Mouse (Mus musculus): ENCODE data around the gene Rbck1.
"Not testable (repeated sequence)": the region's sequence is repeated elsewhere in the genome, so short reads cannot be mapped to it uniquely, and the experiment has no call there.

The Rbck1 gene

DNA sequence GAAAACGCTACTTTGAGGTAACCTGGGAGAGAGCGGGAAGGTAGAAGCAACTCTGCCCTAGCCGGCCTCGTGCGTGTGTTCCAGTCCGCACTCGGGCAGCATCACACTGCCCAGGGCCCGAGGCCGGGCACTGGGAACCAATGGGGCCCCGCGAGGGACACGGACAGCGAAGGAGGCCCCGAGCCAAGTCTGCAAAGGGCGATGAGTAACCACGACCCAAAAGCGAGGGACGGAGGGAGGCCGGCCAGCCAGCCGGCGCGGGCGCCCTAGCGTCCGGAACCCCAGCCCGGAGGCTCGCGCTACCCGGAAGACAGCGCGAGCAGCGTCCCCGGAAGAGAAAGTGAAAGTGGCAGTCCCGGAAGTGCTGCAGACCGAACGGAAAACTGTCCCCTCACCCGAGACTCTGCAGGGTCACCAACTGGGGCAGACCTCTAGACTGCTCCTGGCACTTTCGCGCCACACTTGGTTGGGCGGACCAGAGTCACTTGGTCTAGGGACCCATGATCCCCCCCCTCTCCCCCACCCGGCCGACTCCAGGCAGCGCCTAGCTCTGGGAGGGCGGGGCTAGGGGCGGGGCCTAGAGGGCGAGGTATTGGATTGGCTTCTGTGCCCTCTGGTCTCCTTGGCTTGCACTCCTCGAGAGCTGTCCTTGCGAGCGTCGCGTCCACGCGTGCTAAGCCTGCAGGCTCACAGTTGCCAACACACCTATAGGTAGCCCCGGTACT lies at the start of gene Rbck1:
Gene Rbck1, minus strand, starts transcription at position 553 of the 725 bp plus-strand sequence.
- peak; percentile 92 for DNase-seq

DNA sequence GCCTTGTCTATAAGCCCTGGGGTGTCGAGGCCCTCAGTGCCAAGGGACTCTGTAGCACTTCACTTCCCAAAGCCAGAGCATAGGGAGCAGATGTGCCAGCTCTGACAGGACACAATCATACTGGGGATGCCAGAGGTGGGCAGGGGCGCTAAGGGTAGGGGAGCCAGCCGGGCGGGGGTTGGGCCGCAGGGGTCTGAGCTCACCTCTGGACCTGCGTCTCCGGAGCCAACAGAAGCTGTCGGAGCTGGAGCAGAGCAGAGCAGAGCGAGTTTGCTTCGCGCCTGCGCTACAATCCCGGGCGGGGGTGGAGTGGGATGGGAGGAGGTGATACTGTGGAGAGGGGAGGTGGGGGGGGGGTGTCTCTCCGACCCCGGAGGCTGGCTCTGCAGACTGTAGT lies 43.9 kb upstream of the Rbck1 start, which contains the start of gene Nrsn2:
Gene Nrsn2, minus strand, starts transcription at position 294 of the 397 bp plus-strand sequence.
- no peak for DNase-seq

DNA sequence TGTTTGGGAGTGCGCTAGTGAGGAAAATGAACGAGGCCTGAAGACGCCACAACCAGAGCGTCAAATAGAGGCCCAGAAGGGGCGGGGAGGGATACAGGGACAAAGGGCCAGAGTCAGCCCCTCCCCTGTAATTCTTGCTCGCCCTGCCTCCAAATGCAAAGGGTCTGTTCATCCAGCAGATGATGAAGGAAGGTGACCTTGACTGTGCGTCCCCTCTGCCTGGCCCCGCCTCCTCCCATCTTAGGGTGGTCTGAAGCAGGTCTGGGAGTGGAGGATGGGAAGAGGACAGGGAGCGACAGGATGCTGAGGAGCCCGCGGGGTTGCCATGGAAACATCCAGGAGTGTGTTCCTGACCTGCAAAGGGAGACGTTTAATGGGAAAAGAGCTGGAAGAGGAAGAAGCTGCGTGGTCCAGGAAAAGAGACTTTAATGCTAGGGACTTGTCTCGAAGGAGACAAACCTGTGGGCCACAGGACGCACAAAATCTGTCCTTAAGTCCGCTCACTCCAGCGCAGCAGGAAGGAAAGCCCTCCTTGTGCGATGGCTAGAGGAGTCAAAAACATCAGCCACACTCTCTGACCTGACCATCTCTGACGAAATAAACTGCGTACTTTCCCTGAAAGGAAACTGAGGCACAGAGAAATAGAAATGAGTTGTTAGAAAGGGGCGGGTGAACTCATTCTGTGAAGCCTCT lies 43.3 kb upstream of the Rbck1 start:
- DNase-seq, result peak; percentile 65

DNA sequence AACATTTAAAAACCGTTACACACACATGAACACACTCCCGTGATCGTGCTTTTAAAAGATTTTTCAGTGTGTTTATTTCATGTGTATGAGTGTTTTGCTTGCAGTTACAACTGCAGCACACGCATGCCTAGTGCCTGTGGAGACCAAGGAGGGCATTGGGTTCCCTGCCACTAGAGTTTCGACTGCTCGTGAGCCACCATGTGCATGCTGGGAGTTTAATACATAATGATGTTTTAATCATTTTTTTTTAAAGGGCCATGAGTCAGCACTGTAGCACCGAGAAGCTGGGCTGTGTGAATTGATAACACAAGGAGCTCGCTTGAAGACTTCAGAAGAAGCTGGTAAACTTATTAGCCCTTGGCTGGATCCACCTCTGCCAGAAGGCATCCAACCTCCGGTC lies 41.1 kb upstream of the Rbck1 start:
- no peak for DNase-seq

DNA sequence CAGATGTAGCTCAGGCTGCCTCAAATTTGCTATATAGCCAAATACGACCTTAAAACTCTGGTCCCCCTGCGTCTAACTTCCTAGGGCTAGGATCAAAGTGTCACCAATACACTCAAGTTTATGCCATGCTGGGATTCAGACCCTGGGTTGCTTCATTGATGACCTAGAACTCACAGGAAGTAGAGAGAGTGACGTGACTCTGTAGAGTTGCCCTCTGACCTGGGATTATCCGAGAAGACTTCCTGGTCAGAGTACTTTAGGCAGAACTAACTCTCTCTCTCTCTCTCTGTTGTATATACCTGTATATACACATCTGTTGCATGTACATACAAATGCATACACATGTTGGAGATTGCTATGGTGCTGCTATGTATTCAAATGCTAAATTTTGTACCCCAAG lies 40.2 kb upstream of the Rbck1 start:
- DNase-seq, result no peak

DNA sequence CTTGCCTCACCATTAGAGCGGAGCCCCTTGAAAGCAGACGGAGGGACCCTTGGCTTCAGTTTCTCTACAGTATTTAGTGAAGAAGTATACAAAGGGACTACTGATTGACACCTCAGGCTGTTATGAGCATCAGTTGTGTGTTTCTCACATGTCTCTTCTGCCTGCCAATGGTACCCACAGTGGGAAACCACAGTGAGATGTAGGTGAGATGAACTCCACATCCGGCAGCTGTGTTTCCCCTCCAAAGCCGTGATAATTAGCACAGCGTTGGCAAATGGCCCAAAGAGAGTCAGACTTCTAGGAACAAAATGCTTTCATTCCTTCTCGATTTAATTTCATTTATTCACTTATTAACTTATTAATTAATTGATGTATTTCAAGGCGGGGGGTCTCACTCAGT lies 39.7 kb upstream of the Rbck1 start:
- no peak for DNase-seq

DNA sequence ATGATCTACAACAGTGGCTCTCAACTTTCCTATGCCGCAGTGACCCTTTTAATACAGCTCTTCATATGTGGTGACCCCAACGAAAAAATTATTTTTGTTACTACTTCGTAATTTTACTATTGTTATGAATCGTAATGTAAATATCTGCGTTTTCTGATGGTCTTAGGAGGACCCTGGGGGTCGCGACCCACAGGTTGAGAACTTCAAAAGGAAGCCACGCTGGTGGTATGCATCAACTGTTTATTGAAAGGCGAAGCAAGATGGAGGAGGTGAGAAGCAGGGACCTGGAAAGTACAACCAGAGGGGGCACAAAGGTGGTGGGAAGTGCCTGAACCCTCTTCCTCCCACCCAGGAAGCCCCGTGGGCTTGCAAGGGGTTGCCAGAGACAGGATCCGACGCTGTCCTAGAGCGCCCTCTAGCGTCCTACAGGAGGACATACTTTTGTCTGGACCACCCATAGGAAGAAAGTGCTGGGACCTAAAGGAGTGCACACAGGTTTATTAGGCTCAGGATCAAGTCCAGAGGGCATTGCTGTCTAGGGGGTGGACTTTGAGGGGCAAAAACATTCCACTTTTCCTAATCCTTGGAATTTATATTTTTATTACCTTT lies 36.2 kb upstream of the Rbck1 start:
- no peak for DNase-seq

DNA sequence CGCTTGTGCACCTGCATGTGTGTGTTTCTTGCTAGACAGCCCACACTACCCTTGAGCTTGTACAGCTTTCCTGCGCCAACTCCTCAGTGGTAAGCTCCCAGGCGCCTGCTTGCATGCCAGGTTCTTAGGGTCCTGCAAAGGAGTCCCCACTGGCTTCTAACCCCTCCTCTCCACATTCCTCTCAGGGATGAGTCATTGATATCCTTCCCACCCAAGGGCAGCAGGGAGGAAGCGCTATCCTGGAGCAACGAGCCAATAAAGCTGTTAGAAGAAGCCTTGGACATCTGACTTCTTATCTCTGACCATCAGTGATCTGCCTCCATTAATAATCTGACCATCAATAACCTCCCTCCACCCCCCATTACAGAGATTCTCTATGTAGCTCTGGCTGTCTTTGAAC lies 35.5 kb upstream of the Rbck1 start:
- DNase-seq, result no peak

DNA sequence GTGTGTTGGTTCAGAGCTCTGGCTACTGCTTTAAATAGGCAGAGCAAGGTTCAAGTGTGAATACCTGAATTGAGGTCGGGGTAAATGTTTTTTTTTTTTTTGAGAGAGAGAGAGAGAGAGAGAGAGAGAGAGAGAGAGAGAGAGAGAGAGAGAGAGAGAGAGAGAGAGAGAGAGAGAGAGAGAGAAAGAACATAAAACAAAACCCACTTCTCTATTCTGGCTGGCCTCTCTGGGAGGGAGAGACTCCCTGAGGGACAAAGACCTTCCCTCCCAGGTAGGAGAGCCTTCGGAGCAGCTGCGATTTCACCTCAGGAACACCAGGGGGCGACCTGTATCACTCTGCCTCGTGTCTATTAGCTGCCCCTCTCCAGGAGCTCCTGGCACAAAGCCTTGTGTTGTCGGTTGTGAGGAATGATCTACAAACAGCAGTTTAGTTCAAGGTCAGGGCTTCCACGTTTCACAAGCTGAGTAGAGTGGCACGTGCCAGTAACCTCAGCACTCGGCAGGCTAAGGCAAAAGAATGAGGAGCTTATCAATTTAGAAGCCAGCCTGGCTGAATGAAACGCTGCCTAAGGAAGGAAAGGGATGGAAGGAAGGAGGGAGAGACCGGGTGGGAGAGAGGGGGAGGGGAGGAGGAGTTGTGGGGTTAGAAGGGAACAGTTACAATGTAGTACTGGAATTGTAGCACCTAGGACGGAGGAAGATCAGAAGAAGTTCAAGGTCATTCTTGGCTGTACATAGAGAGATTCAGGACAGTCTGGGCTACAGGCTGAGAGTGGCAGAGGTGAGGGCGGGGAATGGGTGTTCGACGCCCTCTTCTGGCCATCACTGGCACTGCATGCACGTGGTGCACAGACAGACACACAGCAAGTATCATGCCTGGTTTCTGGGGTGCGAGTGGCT lies 31.0 kb upstream of the Rbck1 start:
- peak; percentile 67 for DNase-seq

DNA sequence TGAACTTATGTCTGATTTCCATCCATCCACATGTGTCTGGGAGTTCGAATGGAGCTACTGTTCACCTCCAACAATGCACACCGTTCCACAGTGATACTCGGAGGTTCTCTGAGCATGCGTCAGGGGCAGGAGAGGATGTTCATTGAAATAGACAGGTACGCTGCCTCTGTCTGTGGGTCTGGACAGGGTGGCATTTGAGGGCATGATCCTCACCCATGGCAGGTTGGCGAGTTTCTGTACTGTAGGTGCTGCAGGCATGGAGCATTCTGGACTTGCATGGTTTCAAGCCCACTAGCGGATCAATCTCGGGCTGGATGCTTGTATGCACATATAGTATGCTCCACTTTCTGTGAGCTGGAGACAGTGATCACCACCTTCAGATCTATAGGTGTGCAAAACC lies 28.7 kb upstream of the Rbck1 start:
- no peak for DNase-seq

DNA sequence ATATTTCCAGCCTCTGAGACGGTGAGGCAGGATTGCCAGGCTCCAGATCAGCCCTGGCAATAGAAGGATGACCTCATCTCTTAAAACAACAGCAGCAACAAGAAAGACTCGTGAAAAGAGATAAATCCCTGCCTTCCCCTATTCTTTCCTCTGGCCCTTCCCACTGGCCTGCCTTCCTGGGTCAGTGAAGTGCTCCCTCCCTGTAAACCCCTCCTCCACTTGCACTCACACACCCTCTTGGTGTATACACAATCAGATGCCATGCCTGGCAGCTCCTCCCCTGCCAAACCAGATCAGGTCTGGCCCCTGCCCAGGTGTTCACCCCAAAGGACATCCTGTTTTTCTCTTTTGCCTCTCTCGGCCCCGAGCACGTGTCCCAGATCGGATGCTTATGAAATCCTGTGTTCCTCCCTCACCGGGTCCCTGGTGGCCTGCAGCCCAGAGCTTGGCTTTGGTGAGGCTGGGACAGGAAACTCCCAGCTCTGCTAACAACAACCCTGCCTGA lies 27.9 kb upstream of the Rbck1 start:
- no peak for DNase-seq

DNA sequence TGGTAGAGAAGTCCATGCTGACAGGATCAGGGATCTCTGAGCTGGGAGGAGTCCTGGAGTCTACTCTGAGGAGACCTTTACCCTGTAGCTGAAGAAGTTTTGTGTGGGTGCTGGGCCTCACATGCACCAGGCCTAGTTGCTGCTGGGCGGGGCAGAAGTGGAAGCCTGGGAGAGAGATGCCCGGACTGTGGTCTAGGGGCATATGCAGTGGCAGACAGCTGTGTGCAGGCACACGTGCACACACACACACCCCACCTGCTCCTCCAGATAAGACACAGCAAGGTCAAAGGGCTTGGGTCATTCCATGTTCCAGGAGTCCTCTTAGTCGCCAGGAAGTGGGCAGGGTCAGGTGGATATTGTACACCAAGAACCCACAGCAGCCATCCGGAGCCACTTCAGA lies 27.2 kb upstream of the Rbck1 start:
- no peak for DNase-seq

DNA sequence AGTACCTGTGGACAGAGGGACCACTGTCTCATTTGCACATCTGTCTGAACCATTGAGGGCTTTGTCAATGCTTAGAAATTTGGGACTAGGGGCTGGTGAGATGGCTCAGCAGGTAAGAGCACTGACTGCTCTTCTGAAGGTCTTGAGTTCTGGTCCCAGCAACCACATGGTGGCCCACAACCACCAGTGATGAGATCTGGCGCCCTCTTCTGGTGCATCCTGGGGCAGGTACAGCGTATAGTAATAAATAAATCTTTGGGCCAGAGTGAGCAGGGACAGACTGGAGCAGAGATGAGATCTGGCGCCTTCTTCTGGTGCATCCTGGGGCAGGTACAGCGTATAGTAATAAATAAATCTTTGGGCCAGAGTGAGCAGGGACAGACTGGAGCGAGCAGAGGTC lies 26.5 kb upstream of the Rbck1 start:
- DNase-seq, result not testable (repeated sequence)

DNA sequence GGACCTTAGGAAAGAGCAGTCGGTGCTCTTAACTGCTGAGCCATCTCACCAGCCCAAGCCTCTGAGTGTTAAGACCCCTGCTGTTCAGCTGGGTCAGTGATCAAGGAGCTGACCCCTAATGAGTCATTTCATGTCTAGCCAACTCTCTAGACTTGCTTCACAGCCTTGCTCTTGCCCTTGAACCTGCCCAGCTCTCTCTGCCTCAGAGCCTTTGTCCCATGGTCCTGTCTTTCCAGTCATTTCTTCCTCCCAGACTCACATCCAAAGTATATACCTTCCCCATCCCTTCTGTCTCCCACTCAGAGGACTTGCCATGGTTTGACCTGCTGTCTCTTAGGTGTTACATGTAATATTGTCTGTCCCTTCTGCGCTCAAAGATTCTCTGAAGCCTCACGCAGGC lies 24.8 kb upstream of the Rbck1 start:
- DNase-seq, result no peak

DNA sequence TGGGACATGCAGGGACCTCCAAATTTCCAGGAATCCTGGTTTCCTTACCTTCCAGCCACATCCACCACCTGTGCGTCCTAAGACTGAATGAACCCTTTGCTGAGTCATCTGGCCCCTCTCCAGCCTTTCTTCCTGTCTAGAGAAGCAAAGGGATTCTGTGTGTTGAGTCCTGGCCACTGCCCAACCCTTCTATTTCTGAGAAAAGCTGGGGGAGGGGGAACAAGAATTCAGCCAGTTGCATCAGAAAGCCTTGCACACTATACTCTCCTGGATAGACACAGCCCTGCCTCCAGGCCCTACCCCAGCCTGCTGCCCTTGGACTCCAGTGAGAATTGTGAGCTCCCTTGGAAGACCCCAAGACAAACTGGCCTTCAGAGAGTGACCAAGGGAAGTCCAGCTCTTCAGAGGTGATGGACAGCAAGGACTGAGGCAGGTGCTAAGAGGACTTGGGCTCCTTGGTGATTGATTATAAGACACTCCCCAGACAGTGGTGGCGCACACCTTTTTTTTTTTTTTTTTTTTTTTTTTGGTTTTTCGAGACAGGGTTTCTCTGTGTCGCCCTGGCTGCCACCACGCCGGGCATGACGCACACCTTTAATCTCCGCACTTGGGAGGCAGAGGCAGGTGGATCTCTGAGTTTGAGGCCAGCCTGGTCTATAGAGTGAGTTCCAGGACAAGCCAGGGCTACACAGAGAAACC lies 17.5 kb upstream of the Rbck1 start:
- peak; percentile 44 for DNase-seq

DNA sequence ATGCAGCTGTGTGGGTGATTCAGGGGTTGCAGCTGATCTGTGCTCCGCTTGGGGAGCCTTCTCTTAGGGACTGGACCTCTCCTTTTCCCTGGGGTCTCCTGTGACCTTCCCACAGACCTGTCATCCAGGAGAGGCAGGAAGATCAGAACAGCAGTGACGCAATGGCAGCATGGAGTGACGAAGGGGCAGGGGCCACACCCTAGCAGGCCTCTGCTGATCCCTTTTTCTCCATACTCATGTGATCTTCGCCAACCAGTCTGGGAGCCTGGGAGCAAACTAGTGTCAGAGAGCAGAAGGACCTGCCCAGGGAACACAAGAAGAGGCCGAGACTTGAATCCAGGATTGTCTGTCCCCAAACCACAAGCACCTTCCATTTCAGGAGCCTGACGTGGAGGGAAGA lies 16.8 kb upstream of the Rbck1 start:
- no peak for DNase-seq

DNA sequence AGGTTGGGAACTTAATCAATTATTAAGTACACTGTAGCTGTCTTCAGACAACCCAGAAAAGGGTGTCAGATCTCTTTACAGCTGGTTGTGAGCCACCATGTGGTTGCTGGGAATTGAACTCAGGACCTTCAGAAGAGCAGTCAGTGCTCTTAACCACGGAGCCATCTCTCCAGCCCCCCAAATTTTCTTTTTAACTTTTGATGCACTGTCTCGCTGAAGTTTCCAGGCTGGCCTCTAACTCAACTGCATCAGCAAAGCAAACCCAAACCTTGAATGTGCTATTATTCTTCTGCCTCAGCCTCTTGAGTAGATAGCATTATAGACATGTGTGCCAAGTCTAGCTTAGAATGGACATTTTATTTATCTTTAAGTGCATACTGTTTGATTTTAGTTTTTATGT lies 15.3 kb upstream of the Rbck1 start:
- DNase-seq, result no peak

DNA sequence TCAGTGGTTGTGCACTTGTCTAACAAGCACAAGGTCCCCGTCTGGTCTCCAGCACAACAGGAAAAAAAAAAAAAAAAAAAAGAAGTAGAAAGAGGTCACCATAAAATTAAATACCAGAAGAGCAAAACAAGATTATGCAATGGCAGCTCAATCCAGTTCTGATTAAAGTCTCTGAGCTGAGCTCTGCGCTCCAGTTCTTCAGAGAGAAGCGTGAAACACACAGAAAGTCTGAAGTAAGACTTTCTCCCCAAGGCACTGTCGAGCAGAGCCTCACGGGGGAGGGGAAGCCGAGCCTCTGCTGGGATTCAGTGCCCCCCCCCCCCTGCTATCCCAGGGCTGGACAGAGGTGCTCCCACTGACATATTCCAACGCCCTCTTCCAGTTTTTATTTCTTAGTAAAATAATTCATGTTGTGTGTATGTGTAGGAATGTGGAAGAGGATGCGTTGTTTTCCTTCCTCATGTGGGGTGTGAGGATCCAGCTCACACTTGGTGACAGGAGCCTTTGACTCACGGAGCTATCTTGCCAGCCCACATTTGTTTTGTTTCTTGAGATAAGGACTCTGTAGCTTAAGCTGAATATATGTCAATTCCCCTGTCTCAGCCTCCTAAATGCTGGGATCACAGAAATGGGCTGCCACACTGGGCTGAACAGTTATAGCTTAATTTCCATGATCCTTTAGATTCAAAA lies 14.5 kb upstream of the Rbck1 start:
- DNase-seq, result no peak

DNA sequence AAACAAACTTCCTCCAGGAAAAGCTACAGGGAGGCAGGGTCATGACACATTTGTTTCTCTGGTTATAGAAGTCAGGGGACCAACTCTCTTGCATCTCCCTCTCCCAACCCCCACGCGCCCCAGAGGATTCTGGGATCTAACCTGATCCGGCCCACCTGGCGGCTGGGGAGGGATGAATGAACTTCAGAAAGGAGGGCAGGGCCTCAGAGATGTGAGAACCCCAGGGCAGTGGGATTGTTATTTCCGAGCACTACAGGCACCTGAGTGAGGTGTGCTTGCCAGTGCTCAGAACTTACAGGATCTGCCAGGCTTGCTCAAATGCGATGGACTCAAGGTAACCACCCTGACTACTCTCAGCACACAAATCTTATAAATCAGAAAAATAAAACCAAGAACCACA lies 12.9 kb upstream of the Rbck1 start:
- no peak for DNase-seq

DNA sequence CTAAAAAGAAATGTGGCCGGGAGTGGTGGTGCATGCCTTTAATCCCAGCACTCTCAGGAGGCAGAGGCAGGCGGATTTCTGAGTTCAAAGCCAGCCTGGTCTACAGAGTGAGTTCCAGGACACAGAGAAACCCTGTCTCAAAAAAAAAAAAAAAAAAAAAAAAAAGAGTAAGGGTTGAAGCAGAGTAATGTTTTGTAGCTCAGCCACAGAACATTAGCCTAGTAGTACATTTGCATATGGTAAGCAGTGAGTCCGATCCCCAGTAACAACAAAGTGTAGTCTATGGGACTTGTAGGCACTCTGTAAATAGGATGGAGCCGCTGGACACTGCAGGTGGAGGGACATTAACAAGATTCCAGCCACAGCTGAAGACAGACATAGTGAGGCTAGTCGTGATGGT lies 12.5 kb upstream of the Rbck1 start:
- DNase-seq, result no peak

DNA sequence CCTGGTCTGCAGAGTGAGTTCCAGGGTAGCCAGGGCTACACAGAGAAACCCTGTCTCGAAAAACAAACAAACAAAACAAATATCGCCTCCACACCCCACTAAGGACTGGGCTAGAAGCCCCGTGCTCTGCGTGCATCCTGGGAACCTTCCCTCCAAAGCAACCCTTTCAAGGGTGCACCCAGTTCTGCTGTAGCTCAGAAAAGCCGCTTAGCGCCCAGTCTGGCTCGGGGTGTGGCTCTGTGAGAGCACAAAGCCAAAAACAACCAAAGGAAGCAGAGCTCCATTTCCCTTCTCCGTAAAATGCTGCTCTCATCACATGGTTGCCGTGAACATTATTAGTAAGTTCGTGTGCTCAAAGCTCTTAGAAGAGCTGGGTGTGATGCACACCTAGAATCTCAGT lies 11.9 kb upstream of the Rbck1 start:
- DNase-seq, result no peak
